Mouse (Mus musculus): ENCODE measurements at regions not wholly inside any gene's neighbourhood (a gene's known extent, or its start where the extent isn't known, plus 50 kb on each side); places are given as distances from the start of the nearest gene placed in this dataset.

DNA sequence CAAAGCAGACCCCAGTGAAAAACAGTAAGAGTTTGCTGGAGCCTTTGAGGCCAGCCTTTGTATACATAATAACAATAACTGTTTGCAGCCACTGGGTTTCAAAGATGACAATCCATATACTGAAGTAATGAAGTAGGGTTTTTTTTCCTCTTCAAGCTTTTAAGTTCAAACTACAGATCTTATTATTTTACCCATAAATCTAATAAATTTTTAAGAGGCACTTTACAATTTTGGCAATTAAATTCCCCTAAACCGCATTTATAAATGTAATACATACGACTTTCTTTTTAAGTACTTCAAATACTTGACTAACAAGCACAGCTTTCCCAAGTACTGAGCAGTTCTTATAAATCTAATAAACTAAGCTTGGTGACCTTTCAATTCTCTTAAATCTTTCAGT lies 212.7 kb upstream of the Epha4 start:
- no peak overlapping the region for H3K4me2 ChIP-seq
- no peak overlapping the region for H3K4me3 ChIP-seq (replicated peaks)
- no peak overlapping the region for H3K9ac ChIP-seq (replicated peaks)
- ATAC-seq (ENCODE audit: low FRiP score), result no peak
- WGBS, result 91% methylated on average over 2 of the region's 2 CpGs
- no peaks in the 10 kb centered on the region for H3K36me3 ChIP-seq
- no peaks in the 10 kb centered on the region for H3K27me3 ChIP-seq (replicated peaks)
- H3K27ac ChIP-seq (replicated peaks), result no peak overlapping the region
- no peaks in the 10 kb centered on the region for H3K9me3 ChIP-seq (replicated peaks)
- H3K4me1 ChIP-seq, result no peaks in the 10 kb centered on the region; the same call in 1 of the 2 replicates

DNA sequence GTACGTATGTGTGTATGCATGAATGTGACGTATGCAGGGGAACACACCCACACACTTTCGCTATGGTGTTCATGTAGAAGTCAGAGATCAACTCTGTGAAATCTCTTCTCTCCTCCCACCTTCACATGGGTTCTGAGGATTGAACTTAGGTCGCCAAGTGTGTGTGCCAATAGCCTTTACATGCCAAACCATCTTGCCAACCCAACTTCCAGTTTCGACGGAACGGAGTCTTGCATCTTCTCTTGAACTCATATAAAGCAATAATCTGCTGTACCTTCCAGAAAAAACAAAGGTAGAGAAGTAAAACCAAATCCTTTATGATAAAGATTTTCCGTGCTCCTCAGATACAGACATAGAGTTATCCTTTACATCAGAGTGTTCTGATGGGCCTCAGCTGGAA lies 208.4 kb upstream of the Epha4 start:
- H3K4me3 ChIP-seq (replicated peaks), result no peak overlapping the region
- H3K9ac ChIP-seq (replicated peaks), result no peak overlapping the region
- H3K27me3 ChIP-seq (replicated peaks), result no peaks in the 10 kb centered on the region
- no peak overlapping the region for H3K4me2 ChIP-seq
- H3K27ac ChIP-seq (replicated peaks), result no peak overlapping the region
- no peaks in the 10 kb centered on the region for H3K9me3 ChIP-seq (replicated peaks)
- 93% methylated on average over 8 of the region's 8 CpGs for WGBS
- no peak for ATAC-seq (ENCODE audit: low FRiP score)
- 0 out of 2 replicates have a peak, but pooled peaks cover 2% of the 10 kb centered on the region for H3K4me1 ChIP-seq
- no peaks in the 10 kb centered on the region for H3K36me3 ChIP-seq

DNA sequence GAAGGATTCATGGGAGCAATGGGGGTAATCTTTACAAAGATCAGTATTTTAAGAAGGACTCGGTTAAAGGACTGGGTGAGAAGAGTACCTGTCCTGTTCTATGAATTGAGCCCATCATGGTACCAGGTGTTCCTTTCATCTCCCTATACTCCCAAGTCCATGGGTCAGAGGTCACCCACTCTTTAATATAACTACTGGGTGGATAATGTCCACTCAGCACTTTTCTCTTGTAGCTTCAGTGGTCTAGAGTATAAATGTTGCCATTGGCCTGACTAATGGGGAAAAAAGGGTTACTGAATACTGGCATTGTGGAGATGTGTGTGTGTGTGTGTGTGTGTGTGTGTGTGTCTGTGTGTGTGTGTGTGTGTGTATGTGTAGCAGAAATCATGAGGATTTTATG lies 206.0 kb upstream of the Epha4 start:
- no peak overlapping the region for H3K4me3 ChIP-seq (replicated peaks)
- WGBS, result 79% methylated on average over 1 of the region's 1 CpGs
- H3K27me3 ChIP-seq (replicated peaks), result no peaks in the 10 kb centered on the region
- H3K4me1 ChIP-seq, result 0 out of 2 replicates have a peak, but pooled peaks cover 2% of the 10 kb centered on the region
- H3K36me3 ChIP-seq, result no peaks in the 10 kb centered on the region
- no peak overlapping the region for H3K27ac ChIP-seq (replicated peaks)
- H3K4me2 ChIP-seq, result no peak overlapping the region
- H3K9ac ChIP-seq (replicated peaks), result no peak overlapping the region
- no peak for ATAC-seq (ENCODE audit: low FRiP score)
- H3K9me3 ChIP-seq (replicated peaks), result no peaks in the 10 kb centered on the region

DNA sequence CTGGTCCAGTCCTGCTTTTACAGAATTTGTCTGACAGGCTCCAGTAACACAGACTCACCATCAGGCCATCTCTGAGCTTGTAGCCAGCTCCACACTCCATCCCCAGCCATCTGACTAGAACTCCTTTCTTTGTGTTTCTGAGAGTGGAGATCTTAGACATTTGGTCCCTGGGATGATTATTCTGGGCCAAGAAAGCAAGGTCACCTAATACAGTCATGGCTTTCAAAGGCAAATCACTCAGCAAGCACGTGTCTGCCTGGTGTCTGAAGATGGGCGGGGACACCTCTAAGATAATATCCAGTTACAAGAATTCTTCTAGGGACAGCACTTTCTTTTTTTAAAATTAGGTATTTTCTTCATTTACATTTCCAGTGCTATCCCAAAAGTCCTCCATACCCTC lies 198.1 kb upstream of the Epha4 start:
- H3K9me3 ChIP-seq (replicated peaks), result no peaks in the 10 kb centered on the region
- H3K36me3 ChIP-seq, result no peaks in the 10 kb centered on the region
- ATAC-seq (ENCODE audit: low FRiP score), result no peak
- H3K4me3 ChIP-seq (replicated peaks), result no peak overlapping the region
- no peak overlapping the region for H3K9ac ChIP-seq (replicated peaks)
- H3K27ac ChIP-seq (replicated peaks), result no peak overlapping the region
- no peak overlapping the region for H3K4me2 ChIP-seq
- H3K4me1 ChIP-seq, result peaks cover 8% of the 10 kb centered on the region; the same call in 1 of the 2 replicates
- 78% methylated on average over 2 of the region's 2 CpGs for WGBS
- no peaks in the 10 kb centered on the region for H3K27me3 ChIP-seq (replicated peaks)

DNA sequence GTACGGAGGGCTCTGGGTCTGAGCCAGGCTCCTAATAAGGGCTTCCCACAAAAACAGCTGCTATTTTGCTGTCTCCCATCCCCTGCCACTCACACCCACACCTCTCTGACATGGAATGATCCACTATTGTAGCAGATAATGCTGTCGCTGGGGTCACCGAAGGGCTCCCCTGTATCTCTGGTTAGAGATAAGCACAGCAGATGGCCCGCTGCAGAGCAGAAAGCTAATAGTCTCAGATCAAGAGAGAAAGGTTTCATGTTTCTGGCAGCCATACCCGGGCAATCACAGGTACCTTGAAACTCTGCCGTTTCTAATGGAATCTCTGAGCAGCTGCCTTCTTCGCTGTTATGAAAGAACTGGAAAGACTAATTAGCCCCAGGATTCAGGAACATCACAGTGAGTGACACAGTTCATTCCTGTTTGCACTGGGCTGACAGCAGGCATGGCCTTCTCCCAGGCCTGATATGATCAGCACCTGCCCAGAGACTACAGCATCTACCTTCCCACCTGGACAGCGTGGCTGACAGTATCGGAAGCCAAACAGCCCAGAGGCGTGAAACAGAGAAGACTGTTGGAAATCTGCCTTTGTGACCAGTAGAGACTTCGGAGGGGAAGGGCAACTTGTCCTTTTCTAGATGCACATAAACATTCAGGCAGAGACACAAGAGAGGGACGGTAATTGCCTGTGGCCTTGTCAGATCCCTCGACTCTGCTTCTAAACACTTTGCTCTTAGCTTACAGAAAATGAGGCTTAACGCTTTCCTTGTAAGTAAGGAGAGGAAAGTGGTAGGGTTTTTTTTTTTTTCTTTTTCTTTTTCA lies 193.5 kb upstream of the Epha4 start:
- Histone ChIP-seq H3K27me3 (replicated peaks) (no peaks in the 10 kb centered on the region), H3K4me3 (replicated peaks) (no peak overlapping the region), H3K9me3 (replicated peaks) (no peaks in the 10 kb centered on the region), H3K9ac (replicated peaks) (no peak overlapping the region), H3K36me3 (no peaks in the 10 kb centered on the region), H3K4me1 (peaks cover 8% of the 10 kb centered on the region; the same call in 1 of the 2 replicates), H3K27ac (replicated peaks) (peak overlapping the region; percentile 38; the same call in 1 of the 2 replicates), H3K4me2 (no peak overlapping the region)
- ATAC-seq (ENCODE audit: low FRiP score), result no peak
- 51% methylated on average over 14 of the region's 14 CpGs for WGBS

DNA sequence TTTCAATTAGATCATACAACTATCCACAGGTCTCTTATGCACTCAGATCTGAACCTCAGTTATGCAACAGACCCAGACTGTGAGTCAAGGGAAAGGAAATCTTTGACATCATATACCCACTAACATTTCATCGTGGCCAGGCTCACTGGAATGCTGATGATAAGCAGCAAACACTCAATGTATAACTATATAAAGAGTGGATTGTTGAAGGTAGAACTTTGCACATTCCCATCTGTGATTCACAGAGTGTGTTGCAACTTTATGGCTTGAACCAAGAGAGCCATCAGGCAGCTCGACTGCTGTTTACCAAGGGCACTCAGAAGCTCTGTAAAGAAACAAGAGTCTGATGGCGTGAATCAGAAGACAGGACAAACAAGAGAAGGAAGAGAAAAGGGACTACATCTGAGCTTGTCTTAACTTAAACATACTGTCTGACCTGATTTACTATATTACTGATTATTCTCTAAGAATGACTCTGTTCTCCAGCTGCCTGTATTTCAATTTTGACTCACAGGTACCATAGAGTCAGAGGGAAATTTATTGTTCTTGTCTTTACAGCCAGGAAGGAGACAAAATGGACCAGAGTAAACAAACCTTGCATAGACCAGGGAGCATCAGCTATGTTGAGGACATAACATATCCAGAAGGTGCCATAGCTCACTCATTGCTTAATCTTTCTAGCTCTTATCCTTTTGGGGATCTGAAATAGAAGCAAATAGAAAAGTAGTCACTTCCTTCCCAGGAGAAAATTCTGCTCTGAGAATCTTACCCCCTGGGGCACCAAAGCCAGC lies 180.5 kb upstream of the Epha4 start:
- no peak overlapping the region for H3K4me3 ChIP-seq (replicated peaks)
- H3K36me3 ChIP-seq, result no peaks in the 10 kb centered on the region
- no peaks in the 10 kb centered on the region for H3K27me3 ChIP-seq (replicated peaks)
- H3K4me1 ChIP-seq, result no peaks in the 10 kb centered on the region
- H3K9me3 ChIP-seq (replicated peaks), result no peaks in the 10 kb centered on the region
- H3K27ac ChIP-seq (replicated peaks), result no peak overlapping the region
- no peak overlapping the region for H3K9ac ChIP-seq (replicated peaks)
- no peak for ATAC-seq (ENCODE audit: low FRiP score)
- 66% methylated on average over 3 of the region's 3 CpGs for WGBS
- no peak overlapping the region for H3K4me2 ChIP-seq

DNA sequence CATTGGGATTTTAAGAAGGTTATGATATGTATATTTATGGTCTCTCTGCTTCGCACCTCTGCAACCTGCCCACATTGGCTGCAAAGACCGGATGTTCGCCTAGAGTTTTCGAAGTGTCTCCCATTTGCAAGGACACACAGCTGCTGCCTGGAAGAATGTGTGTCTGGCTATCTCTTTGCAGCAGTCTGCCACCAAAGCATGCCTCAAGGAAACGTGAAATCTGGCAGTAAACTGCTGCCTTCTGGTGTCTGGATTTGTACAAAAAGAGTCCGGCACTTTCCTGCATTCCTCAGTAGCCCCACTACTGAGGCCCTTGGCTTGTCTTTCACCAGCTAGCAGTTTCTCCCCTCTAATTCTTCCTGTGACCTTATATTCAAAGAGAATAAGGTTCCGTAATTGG lies 148.5 kb upstream of the Epha4 start:
- H3K4me1 ChIP-seq, result no peaks in the 10 kb centered on the region

DNA sequence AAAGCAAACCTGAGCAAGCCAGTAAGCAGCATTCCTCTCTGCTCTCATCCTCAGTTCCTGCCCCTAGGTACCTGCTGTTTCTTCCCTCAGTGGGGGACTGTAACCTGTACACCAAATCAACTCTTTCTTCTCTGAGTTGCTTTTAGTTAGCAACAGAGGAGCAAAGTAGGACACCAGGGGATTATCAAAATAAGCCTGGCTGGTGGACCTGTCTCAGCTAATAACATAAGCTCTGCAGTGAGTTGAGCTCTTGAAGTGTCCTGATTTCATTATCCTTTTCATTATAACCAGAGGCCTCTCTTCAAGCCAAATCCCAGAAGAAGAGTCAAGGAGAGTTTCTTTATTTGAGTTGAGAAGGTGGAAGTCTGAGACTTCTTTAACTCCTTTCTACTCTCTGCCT lies 145.5 kb upstream of the Epha4 start:
- H3K27ac ChIP-seq (replicated peaks), result no peak overlapping the region
- H3K9ac ChIP-seq (replicated peaks), result no peak overlapping the region
- no peaks in the 10 kb centered on the region for H3K9me3 ChIP-seq (replicated peaks)
- no peaks in the 10 kb centered on the region for H3K4me1 ChIP-seq
- no peak overlapping the region for H3K4me2 ChIP-seq
- no peaks in the 10 kb centered on the region for H3K27me3 ChIP-seq (replicated peaks)
- no peaks in the 10 kb centered on the region for H3K36me3 ChIP-seq
- H3K4me3 ChIP-seq (replicated peaks), result no peak overlapping the region
- no peak for ATAC-seq (ENCODE audit: low FRiP score)

More for the DNA sequence above, 148.5 kb upstream of the Epha4 start:
- ATAC-seq (ENCODE audit: low FRiP score), result no peak
- H3K27me3 ChIP-seq (replicated peaks), result no peaks in the 10 kb centered on the region
- no peak overlapping the region for H3K4me2 ChIP-seq
- 84% methylated on average over 7 of the region's 7 CpGs for WGBS
- H3K9me3 ChIP-seq (replicated peaks), result no peaks in the 10 kb centered on the region
- H3K9ac ChIP-seq (replicated peaks), result no peak overlapping the region
- no peak overlapping the region for H3K27ac ChIP-seq (replicated peaks)
- H3K4me3 ChIP-seq (replicated peaks), result no peak overlapping the region
- H3K36me3 ChIP-seq, result no peaks in the 10 kb centered on the region

DNA sequence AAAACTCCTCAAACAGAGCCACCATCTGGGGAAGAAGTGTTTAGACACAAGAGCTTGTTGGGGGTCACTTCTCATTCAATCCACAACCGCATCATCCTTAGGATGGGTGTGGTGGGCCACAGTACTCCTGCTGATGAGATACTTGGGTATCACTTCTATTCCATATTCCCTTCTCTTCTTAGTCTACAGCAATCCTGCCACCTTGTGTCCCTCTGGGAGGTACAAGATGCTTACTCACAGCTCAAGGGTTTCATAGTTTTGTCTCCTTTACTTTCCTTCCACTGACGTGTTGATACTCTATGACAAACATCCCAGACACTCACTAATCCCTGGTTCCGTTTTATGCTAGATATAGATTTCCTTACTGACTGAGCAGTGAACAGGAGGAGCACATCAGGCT lies 122.1 kb upstream of the Epha4 start:
- no peaks in the 10 kb centered on the region for H3K4me1 ChIP-seq
- H3K27ac ChIP-seq (replicated peaks), result no peak overlapping the region
- WGBS, result 95% methylated on average over 3 of the region's 3 CpGs
- no peak for ATAC-seq (ENCODE audit: low FRiP score)
- H3K4me3 ChIP-seq (replicated peaks), result no peak overlapping the region
- H3K9me3 ChIP-seq (replicated peaks), result no peaks in the 10 kb centered on the region
- H3K27me3 ChIP-seq (replicated peaks), result no peaks in the 10 kb centered on the region
- H3K4me2 ChIP-seq, result no peak overlapping the region
- H3K36me3 ChIP-seq, result no peaks in the 10 kb centered on the region
- no peak overlapping the region for H3K9ac ChIP-seq (replicated peaks)

DNA sequence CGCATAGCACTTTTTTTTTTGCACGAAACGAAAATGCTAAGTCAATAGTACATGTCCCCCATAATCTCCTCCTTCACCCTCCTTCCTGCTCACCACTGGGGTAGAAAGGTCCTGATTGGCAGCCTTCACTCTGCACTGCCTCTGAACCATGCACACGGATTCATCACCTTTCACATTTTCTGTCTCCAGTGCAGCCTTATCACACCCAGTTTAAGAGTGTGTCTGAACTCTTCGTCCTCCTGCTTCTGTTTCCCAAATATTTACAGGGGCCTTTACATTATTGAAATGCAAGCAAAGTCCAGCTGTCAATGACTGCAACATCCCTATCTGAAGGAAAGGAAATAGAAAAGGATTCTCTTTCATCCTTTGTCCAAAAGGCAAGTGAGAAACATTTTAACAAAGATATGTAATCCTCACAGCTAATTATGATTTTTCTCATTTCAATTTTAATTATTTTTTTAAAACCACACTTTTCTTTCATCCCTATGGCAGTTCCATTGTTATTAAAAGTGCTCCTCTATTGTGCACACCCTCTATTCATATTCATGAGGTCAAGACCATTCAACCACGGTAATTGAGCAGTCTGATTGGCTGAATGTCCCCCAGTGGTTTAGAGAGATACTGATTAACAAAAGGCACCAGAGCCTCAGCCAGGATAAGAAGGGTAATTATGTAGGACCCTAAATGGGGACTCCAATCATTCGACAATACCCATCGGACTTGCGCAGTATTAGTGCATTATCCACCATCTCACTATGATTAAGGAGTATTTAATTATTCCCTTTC lies 114.8 kb upstream of the Epha4 start:
- ATAC-seq (ENCODE audit: low FRiP score), result no peak
- H3K4me3 ChIP-seq (replicated peaks), result no peak overlapping the region
- no peaks in the 10 kb centered on the region for H3K36me3 ChIP-seq
- H3K4me1 ChIP-seq, result no peaks in the 10 kb centered on the region
- 23% methylated on average over 9 of the region's 9 CpGs for WGBS
- H3K4me2 ChIP-seq, result no peak overlapping the region
- H3K9me3 ChIP-seq (replicated peaks), result no peaks in the 10 kb centered on the region
- H3K27me3 ChIP-seq (replicated peaks), result no peaks in the 10 kb centered on the region; the same call in 1 of the 2 replicates
- H3K9ac ChIP-seq (replicated peaks), result no peak overlapping the region
- H3K27ac ChIP-seq (replicated peaks), result no peak overlapping the region

DNA sequence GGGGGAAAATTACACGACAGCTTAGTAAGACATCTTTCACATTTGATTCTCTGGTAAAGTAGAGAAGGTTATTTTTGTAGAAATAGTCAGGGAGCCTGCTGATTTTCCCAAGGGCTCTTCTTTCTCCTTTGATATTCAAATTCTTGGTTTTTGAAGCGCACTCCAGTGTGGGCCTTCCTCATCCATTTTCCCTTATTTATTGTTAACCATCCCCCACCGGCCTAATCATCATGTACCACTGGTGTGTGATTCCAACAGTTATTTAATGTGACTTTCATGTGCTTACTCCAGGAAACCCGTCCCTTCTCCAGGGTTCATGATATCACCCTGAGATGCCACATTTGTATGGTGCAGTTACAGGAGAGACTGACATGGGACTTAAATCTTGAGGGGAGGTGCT lies 114.0 kb upstream of the Epha4 start:
- Histone ChIP-seq H3K4me1 (no peaks in the 10 kb centered on the region), H3K27ac (replicated peaks) (no peak overlapping the region), H3K9ac (replicated peaks) (no peak overlapping the region), H3K27me3 (replicated peaks) (no peaks in the 10 kb centered on the region; the same call in 1 of the 2 replicates), H3K4me3 (replicated peaks) (no peak overlapping the region), H3K36me3 (no peaks in the 10 kb centered on the region), H3K4me2 (no peak overlapping the region), H3K9me3 (replicated peaks) (no peaks in the 10 kb centered on the region)
- no peak for ATAC-seq (ENCODE audit: low FRiP score)
- 33% methylated on average over 4 of the region's 4 CpGs for WGBS

All from neural tube, embryonic 15.5 days (tissue).